Mouse (Mus musculus) kidney, embryonic 15.5 days (tissue): Measurements from ENCODE around the gene Hist1h1b. TPM values are rescaled to one million over a fixed set of nuclear protein-coding genes. Genes with fewer than 3 reads are reported as not detected.
A peak's percentile ranks its signal among the peaks of the same experiment; 100 is the strongest.
"Not testable (repeated sequence)": the region's sequence is repeated elsewhere in the genome, so short reads cannot be mapped to it uniquely, and the experiment has no call there.

Source experiments
- ATAC-seq: fragments of 200-750 bp; cut with Nextera tagmentation; replicated peaks from 2 replicates; pipeline ENCODE4 v1.8.0; 2017; ENCODE audit warnings: moderate TSS enrichment; ENCODE audit not compliant: low FRiP score
- H3K27ac ChIP-seq: fragments of 300-500 bp; sonication (generic); 2 replicates; pipeline ENCODE4 v1.5.1; 2015; ENCODE audit warnings: mild to moderate bottlenecking, inconsistent platforms
- H3K27me3 ChIP-seq: fragments of 300-500 bp; sonication (generic); 2 replicates; pipeline ENCODE4 v1.6.1; 2015; ENCODE audit warnings: inconsistent platforms
- H3K36me3 ChIP-seq: fragments of 300-500 bp; sonication (generic); 2 replicates; pipeline ENCODE4 v1.6.1; 2015; ENCODE audit warnings: inconsistent platforms
- H3K4me1 ChIP-seq: fragments of 300-500 bp; sonication (generic); 2 replicates; pipeline ENCODE4 v1.6.1; 2015; ENCODE audit warnings: inconsistent platforms
- H3K4me2 ChIP-seq: fragments of 300-500 bp; sonication (generic); 2 replicates; pipeline ENCODE4 v1.6.1; 2015; ENCODE audit warnings: moderate library complexity, mild to moderate bottlenecking, inconsistent platforms
- H3K4me3 ChIP-seq: fragments of 300-500 bp; sonication (generic); replicated peaks from 2 replicates; pipeline ENCODE4 v1.5.1; 2015; ENCODE audit warnings: mild to moderate bottlenecking, inconsistent platforms
- H3K9ac ChIP-seq: fragments of 300-500 bp; sonication (generic); 2 replicates; pipeline ENCODE4 v1.6.1; 2015; ENCODE audit warnings: mild to moderate bottlenecking, inconsistent platforms
- H3K9me3 ChIP-seq: fragments of 300-500 bp; sonication (generic); replicated peaks from 2 replicates; pipeline ENCODE4 v1.6.1; 2016; ENCODE audit warnings: inconsistent platforms
- WGBS: fragments of 180-500 bp; shearing (Covaris S2); methylation state at CpG from one replicate; pipeline ENCODE4 v1.1.7; 2015; ENCODE audit warnings: mixed read lengths; 5-methylcytosine and 5-hydroxymethylcytosine counted together
- polyA plus RNA-seq: library from polyadenylated mRNA; unstranded; fragments of >200 nt; fragmentation: Nextera tagmentation; extraction: Ambion mirVana; gene quantifications from 2 replicates; pipeline ENCODE4 v1.2.1, GENCODE M21; 2015

The Hist1h1b gene
- polyA plus RNA-seq, 1 experiment from 2014 or later, result 24.0 TPM

- Histone ChIP-seq H3K4me3 (peak overlapping the region; percentile 52), H3K27me3 (no peaks in the 10 kb centered on the region), H3K4me1 (peaks cover 24% of the 10 kb centered on the region), H3K27ac (peak overlapping the region; percentile 98), H3K9me3 (no peaks in the 10 kb centered on the region), H3K4me2 (peak overlapping the region; percentile 74), H3K9ac (peak overlapping the region; percentile 85), H3K36me3 (no peaks in the 10 kb centered on the region)
- peak; percentile 83 for ATAC-seq
- 4% methylated on average over 33 of the region's 33 CpGs for WGBS
These were observed 1.3 kb downstream of the Hist1h1b start for GRCm38 (mm10) chr13:21778814-21779766.

GRCm38 (mm10) chr13:21755707-21756106 lies 24.7 kb downstream of the Hist1h1b start:
- no peaks in the 10 kb centered on the region for H3K27me3 ChIP-seq
- WGBS, result 49% methylated on average over 1 of the region's 1 CpGs
- H3K9ac ChIP-seq, result no peak overlapping the region
- peaks cover 13% of the 10 kb centered on the region; the same call in 1 of the 2 replicates for H3K4me1 ChIP-seq
- H3K4me3 ChIP-seq, result no peak overlapping the region; the same call in 1 of the 2 replicates
- H3K9me3 ChIP-seq, result no peaks in the 10 kb centered on the region
- no peak for ATAC-seq
- H3K36me3 ChIP-seq, result no peaks in the 10 kb centered on the region
- H3K27ac ChIP-seq, result no peak overlapping the region
- peak overlapping the region; percentile 44 for H3K4me2 ChIP-seq

- H3K4me1 ChIP-seq, result peaks cover 14% of the 10 kb centered on the region; the same call in 1 of the 2 replicates
- H3K27me3 ChIP-seq, H3K9me3 ChIP-seq, H3K36me3 ChIP-seq: not testable (repeated sequence)
- peak overlapping the region; percentile 49 for H3K4me3 ChIP-seq
- H3K9ac ChIP-seq, result peak overlapping the region; percentile 53
- peak; percentile 1; the same call in 1 of the 2 replicates for ATAC-seq
- H3K27ac ChIP-seq, result peak overlapping the region; percentile 97
- WGBS, result under 1% methylated on average over 15 of the region's 26 CpGs
- peak overlapping the region; percentile 69 for H3K4me2 ChIP-seq
These were observed 26.0 kb downstream of the Hist1h1b start for GRCm38 (mm10) chr13:21754294-21755001.

- peak; percentile 95 for ATAC-seq
- WGBS, result under 1% methylated on average over 47 of the region's 50 CpGs
These were observed 26.7 kb downstream of the Hist1h1b start, which contains the start of the genes Hist1h2ak and Hist1h2bn for GRCm38 (mm10) chr13:21753524-21754285. TSS of gene Hist1h2ak (minus strand) at chr13:21753827. TSS of gene Hist1h2bn (plus strand) at chr13:21754123.

GRCm38 (mm10) chr13:21753051-21753523 lies 27.3 kb downstream of the Hist1h1b start:
- Histone ChIP-seq H3K27ac (peak overlapping the region; percentile 97), H3K9ac (peak overlapping the region; percentile 61), H3K27me3 (no peaks in the 10 kb centered on the region), H3K4me3 (peak overlapping the region; percentile 49), H3K36me3 (no peaks in the 10 kb centered on the region), H3K4me1 (peaks cover 22% of the 10 kb centered on the region; the same call in 1 of the 2 replicates), H3K4me2 (peak overlapping the region; percentile 69), H3K9me3 (no peaks in the 10 kb centered on the region)
- no peak for ATAC-seq
- 2% methylated on average over 10 of the region's 10 CpGs for WGBS

More at GRCm38 (mm10) chr13:21753524-21754285, 26.7 kb downstream of the Hist1h1b start, which contains the start of the genes Hist1h2ak and Hist1h2bn:
- H3K9ac ChIP-seq, result peak within 1 kb of the TSS; percentile 61
- not testable (repeated sequence) for H3K36me3 ChIP-seq, H3K27me3 ChIP-seq, H3K9me3 ChIP-seq
- peak within 1 kb of the TSS; percentile 49 for H3K4me3 ChIP-seq
- peak within 1 kb of the TSS; percentile 97 for H3K27ac ChIP-seq
- peaks cover 19% of the 10 kb centered on the region; the same call in 1 of the 2 replicates for H3K4me1 ChIP-seq
- H3K4me2 ChIP-seq, result peak within 1 kb of the TSS; percentile 69

GRCm38 (mm10) chr13:21752356-21752755 lies 28.1 kb downstream of the Hist1h1b start:
- Histone ChIP-seq H3K4me3 (no peak overlapping the region; the same call in none of the 2 replicates), H3K4me2 (peak overlapping the region; percentile 69), H3K36me3 (no peaks in the 10 kb centered on the region), H3K4me1 (peaks cover 25% of the 10 kb centered on the region), H3K9me3 (no peaks in the 10 kb centered on the region), H3K27me3 (no peaks in the 10 kb centered on the region), H3K27ac (peak overlapping the region; percentile 97), H3K9ac (no peak overlapping the region)
- no peak for ATAC-seq
- 34% methylated on average over 3 of the region's 3 CpGs for WGBS

GRCm38 (mm10) chr13:21751827-21752226 lies 28.6 kb downstream of the Hist1h1b start:
- no peak overlapping the region for H3K4me3 ChIP-seq
- H3K27ac ChIP-seq, result peak overlapping the region; percentile 97
- H3K9ac ChIP-seq, result no peak overlapping the region
- no peaks in the 10 kb centered on the region for H3K9me3 ChIP-seq
- peaks cover 27% of the 10 kb centered on the region for H3K4me1 ChIP-seq
- no peak for ATAC-seq
- WGBS, result 79% methylated on average over 3 of the region's 3 CpGs
- H3K27me3 ChIP-seq, result no peaks in the 10 kb centered on the region
- H3K4me2 ChIP-seq, result peak overlapping the region; percentile 69; the same call in 1 of the 2 replicates
- H3K36me3 ChIP-seq, result no peaks in the 10 kb centered on the region

GRCm38 (mm10) chr13:21751417-21751816 lies 29.0 kb downstream of the Hist1h1b start:
- peak overlapping the region; percentile 97; the same call in 1 of the 2 replicates for H3K27ac ChIP-seq
- ATAC-seq, result no peak
- H3K9ac ChIP-seq, result no peak overlapping the region
- H3K4me1 ChIP-seq, result peaks cover 27% of the 10 kb centered on the region
- no peaks in the 10 kb centered on the region for H3K36me3 ChIP-seq
- H3K9me3 ChIP-seq, result no peaks in the 10 kb centered on the region
- no peak overlapping the region for H3K4me2 ChIP-seq
- H3K27me3 ChIP-seq, result no peaks in the 10 kb centered on the region
- H3K4me3 ChIP-seq, result no peak overlapping the region

- WGBS, result under 1% methylated on average over 46 of the region's 56 CpGs
These were observed 30.0 kb downstream of the Hist1h1b start, which contains the start of gene Hist1h4k for GRCm38 (mm10) chr13:21750159-21751017. TSS of gene Hist1h4k (minus strand) at chr13:21750505.

GRCm38 (mm10) chr13:21749387-21750158 lies 30.9 kb downstream of the Hist1h1b start:
- Histone ChIP-seq H3K9me3 (no peaks in the 10 kb centered on the region), H3K4me3 (peak overlapping the region; percentile 54), H3K27ac (peak overlapping the region; percentile 98), H3K4me1 (peaks cover 27% of the 10 kb centered on the region), H3K36me3 (no peaks in the 10 kb centered on the region), H3K27me3 (no peaks in the 10 kb centered on the region), H3K9ac (peak overlapping the region; percentile 55), H3K4me2 (peak overlapping the region; percentile 61)
- ATAC-seq, result no peak
- 3% methylated on average over 5 of the region's 5 CpGs for WGBS

More at GRCm38 (mm10) chr13:21750159-21751017, 30.0 kb downstream of the Hist1h1b start, which contains the start of gene Hist1h4k:
- peaks cover 27% of the 10 kb centered on the region for H3K4me1 ChIP-seq
- peak within 1 kb of the TSS; percentile 61 for H3K4me2 ChIP-seq
- H3K4me3 ChIP-seq, result peak within 1 kb of the TSS; percentile 54
- peak within 1 kb of the TSS; percentile 55 for H3K9ac ChIP-seq
- H3K36me3 ChIP-seq, H3K9me3 ChIP-seq, H3K27me3 ChIP-seq: not testable (repeated sequence)
- peak within 1 kb of the TSS; percentile 98 for H3K27ac ChIP-seq
- ATAC-seq, result peak; percentile 87
